Mouse (Mus musculus) adrenal gland, postnatal 14 days (tissue): ENCODE measurements at regions not wholly inside any gene's neighbourhood (a gene's known extent, or its start where the extent isn't known, plus 50 kb on each side); places are given as distances from the start of the nearest gene placed in this dataset.

Experiments used
- DNase-seq: peaks from one replicate; pipeline ENCODE4 v3.0.0; 2021; ENCODE audit warnings: mixed read lengths

- no peak for DNase-seq
Observed at GRCm38 (mm10) chr13:115671685-115672084, 569.9 kb upstream of the Itga1 start.

- no peak for DNase-seq
Observed at GRCm38 (mm10) chr13:115669516-115669915, 567.8 kb upstream of the Itga1 start.

- DNase-seq, result no peak
Observed at GRCm38 (mm10) chr13:115655134-115655533, 553.4 kb upstream of the Itga1 start.

GRCm38 (mm10) chr13:115652935-115653334, 551.2 kb upstream of the Itga1 start:
- no peak for DNase-seq

GRCm38 (mm10) chr13:115652352-115652751, 550.6 kb upstream of the Itga1 start:
- DNase-seq, result no peak

- no peak for DNase-seq
Observed at GRCm38 (mm10) chr13:115631410-115632105, 529.8 kb upstream of the Itga1 start.

GRCm38 (mm10) chr13:115630603-115631002, 528.8 kb upstream of the Itga1 start:
- no peak for DNase-seq

- DNase-seq, result no peak
Observed at GRCm38 (mm10) chr13:115613174-115613573, 511.4 kb upstream of the Itga1 start.

- DNase-seq, result no peak
Observed at GRCm38 (mm10) chr13:115606441-115606840, 504.7 kb upstream of the Itga1 start.

- no peak for DNase-seq
Observed at GRCm38 (mm10) chr13:115595126-115595671, 493.4 kb upstream of the Itga1 start.

- no peak for DNase-seq
Observed at GRCm38 (mm10) chr13:115575967-115576366, 474.2 kb upstream of the Itga1 start.

GRCm38 (mm10) chr13:115575052-115575891, 473.5 kb upstream of the Itga1 start:
- no peak for DNase-seq

GRCm38 (mm10) chr13:115541167-115541566, 439.4 kb upstream of the Itga1 start:
- no peak for DNase-seq

GRCm38 (mm10) chr13:115535900-115536299, 434.1 kb upstream of the Itga1 start:
- no peak for DNase-seq

GRCm38 (mm10) chr13:115513914-115514313, 412.1 kb upstream of the Itga1 start:
- DNase-seq, result no peak

GRCm38 (mm10) chr13:115512214-115512613, 410.4 kb upstream of the Itga1 start:
- DNase-seq, result no peak

GRCm38 (mm10) chr13:115508646-115509045, 406.9 kb upstream of the Itga1 start:
- no peak for DNase-seq

GRCm38 (mm10) chr13:115494399-115494798, 392.6 kb upstream of the Itga1 start:
- no peak for DNase-seq

GRCm38 (mm10) chr13:115475861-115476260, 374.1 kb upstream of the Itga1 start:
- no peak for DNase-seq

GRCm38 (mm10) chr13:115465689-115466088, 363.9 kb upstream of the Itga1 start:
- DNase-seq, result no peak

- no peak for DNase-seq
Observed at GRCm38 (mm10) chr13:115451244-115451643, 349.5 kb upstream of the Itga1 start.

GRCm38 (mm10) chr13:115427091-115428033, 325.6 kb upstream of the Itga1 start:
- no peak for DNase-seq
